Mouse (Mus musculus): ENCODE measurements around the gene Arhgap31. TPM values are rescaled to one million over a fixed set of nuclear protein-coding genes. Genes with fewer than 3 reads are reported as not detected.

The Arhgap31 gene
- polyA plus RNA-seq, 1 experiment from 2014 or later = 14.0 TPM

DNA sequence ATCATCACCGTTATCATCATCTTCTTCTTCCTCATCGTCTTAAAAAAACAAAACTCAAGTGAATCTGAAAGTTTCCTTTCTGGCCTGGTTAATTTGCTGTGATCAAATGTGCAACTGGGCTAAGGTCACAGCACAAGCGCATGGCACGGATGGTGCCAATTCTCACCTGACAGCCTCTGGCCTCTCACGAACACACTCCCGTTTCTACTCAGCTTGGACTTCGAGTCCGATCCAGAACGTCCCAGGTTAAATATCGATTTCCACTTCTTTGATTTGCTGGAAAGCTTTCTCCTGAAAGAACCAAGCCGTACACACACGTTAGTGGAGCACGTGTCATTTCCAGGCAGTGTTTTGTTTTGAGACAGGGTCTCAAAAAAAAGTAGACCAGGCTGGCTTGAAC, 95.1 kb downstream of the Arhgap31 start:
- Histone ChIP-seq H3K4me2 (no peak overlapping the region), H3K4me3 (no peak overlapping the region), H3K9ac (no peak overlapping the region), H3K27me3 (no peaks in the 10 kb centered on the region), H3K36me3 (peaks cover 35% of the 10 kb centered on the region), H3K27ac (no peak overlapping the region), H3K9me3 (no peaks in the 10 kb centered on the region), H3K4me1 (peaks cover 8% of the 10 kb centered on the region; the same call in 1 of the 2 replicates)
- ATAC-seq (ENCODE audit: insufficient number of reproducible peaks, insufficient read depth, low FRiP score, low TSS enrichment, low read depth) = no peak
- WGBS = 94% methylated on average over 13 of the region's 13 CpGs

DNA sequence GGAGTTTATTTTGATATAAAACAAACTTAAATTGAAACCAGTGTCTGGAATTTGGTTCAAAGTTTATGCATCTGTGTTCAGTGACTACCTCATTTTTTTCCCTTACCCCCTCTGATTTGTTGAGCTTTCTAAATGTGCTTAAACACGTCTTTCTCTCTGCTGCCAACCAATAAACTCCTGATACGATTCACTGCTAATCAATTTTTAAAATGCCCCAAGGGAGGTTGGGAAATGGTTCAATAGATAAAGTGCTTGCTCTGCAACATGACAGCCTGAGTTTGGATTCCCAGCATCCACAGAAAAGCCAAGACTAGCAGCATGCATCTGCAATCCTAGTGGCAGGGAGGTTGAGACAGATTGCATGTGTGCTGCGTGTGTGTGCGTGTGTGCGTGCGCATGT, 99.4 kb downstream of the Arhgap31 start:
- 84% methylated on average over 6 of the region's 6 CpGs for WGBS

DNA sequence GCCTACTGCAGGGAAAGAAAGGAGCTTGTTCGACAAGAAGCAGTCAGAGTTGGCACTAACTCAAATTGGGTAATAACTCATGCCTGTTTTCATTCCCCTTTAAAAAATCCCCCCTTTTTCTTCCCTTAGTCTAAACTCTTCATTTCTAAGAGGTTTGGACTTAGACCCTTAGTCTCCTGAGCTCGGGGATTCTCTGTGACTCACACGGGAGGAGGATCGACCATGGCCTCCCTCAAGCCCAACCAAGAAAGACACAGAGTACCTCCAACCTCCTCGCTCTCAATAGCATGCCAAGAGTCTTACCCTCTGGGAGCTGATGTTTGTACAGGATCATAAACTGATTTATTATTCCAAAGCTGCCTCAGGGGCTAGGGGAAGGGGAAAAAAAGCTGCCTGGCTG, 100.4 kb downstream of the Arhgap31 start:
- no peak for ATAC-seq (ENCODE audit: insufficient number of reproducible peaks, insufficient read depth, low FRiP score, low TSS enrichment, low read depth)

More for the DNA sequence above, 99.4 kb downstream of the Arhgap31 start:
- H3K36me3 ChIP-seq = peaks cover 50% of the 10 kb centered on the region
- H3K27me3 ChIP-seq = no peaks in the 10 kb centered on the region
- H3K4me3 ChIP-seq = no peak overlapping the region
- no peak overlapping the region for H3K27ac ChIP-seq
- no peak overlapping the region for H3K9ac ChIP-seq
- no peak for ATAC-seq (ENCODE audit: insufficient number of reproducible peaks, insufficient read depth, low FRiP score, low TSS enrichment, low read depth)
- no peak overlapping the region for H3K4me2 ChIP-seq
- H3K9me3 ChIP-seq = no peaks in the 10 kb centered on the region
- peaks cover 9% of the 10 kb centered on the region; the same call in 1 of the 2 replicates for H3K4me1 ChIP-seq

DNA sequence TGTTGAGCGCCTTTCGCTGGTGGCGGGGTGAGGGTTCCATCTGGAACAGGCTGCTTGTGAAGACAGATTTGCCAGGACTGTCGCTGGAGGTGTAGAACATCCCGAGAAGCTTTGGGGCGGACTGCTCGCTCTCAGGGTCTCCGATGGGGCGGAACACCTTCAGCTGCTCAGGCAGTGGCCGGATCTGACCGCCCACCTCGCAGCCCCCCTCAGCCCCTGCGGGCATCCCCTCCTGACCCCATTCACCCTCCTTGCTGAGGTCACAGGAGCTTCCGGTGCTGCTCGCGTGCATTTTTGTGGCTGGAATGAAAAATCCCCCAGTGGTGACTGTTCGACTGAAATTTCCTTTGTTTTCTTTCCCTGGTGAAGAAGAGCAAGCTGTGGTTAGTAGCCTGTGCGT, 104.0 kb downstream of the Arhgap31 start:
- Histone ChIP-seq H3K36me3 (peaks cover 69% of the 10 kb centered on the region), H3K9ac (no peak overlapping the region), H3K27ac (no peak overlapping the region), H3K4me2 (no peak overlapping the region), H3K9me3 (no peaks in the 10 kb centered on the region), H3K4me3 (no peak overlapping the region), H3K27me3 (no peaks in the 10 kb centered on the region), H3K4me1 (peaks cover 9% of the 10 kb centered on the region; the same call in 1 of the 2 replicates)
- no peak for ATAC-seq (ENCODE audit: insufficient number of reproducible peaks, insufficient read depth, low FRiP score, low TSS enrichment, low read depth)
- WGBS = 63% methylated on average over 18 of the region's 18 CpGs

More for the DNA sequence above, 100.4 kb downstream of the Arhgap31 start:
- Histone ChIP-seq H3K9me3 (no peaks in the 10 kb centered on the region), H3K27ac (no peak overlapping the region), H3K36me3 (peaks cover 54% of the 10 kb centered on the region), H3K4me1 (peaks cover 9% of the 10 kb centered on the region; the same call in 1 of the 2 replicates), H3K4me3 (no peak overlapping the region), H3K9ac (no peak overlapping the region), H3K4me2 (no peak overlapping the region), H3K27me3 (no peaks in the 10 kb centered on the region)
- 72% methylated on average over 5 of the region's 5 CpGs for WGBS

DNA sequence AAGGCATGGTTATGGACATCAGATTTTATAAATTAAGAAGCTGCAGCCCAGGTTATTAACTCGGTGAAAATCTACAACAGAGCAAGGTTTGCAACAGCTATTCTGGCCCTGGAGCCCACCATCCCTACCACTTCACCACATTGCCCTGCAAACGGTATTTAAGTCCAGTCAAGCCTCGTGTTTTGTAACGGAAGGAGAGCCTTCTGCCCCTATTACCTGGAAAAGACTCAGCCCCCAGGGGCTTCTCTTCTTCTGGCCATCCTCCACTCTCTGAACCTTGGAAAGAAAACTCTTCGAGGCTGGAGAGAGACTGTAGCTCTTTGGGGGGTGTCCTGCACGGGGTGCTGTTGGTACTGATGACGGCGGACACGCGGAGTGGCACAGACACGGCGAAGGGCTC, 104.4 kb downstream of the Arhgap31 start:
- H3K4me2 ChIP-seq = no peak overlapping the region
- H3K9ac ChIP-seq = no peak overlapping the region
- peaks cover 7% of the 10 kb centered on the region; the same call in 1 of the 2 replicates for H3K4me1 ChIP-seq
- H3K9me3 ChIP-seq = no peaks in the 10 kb centered on the region
- no peaks in the 10 kb centered on the region for H3K27me3 ChIP-seq
- no peak overlapping the region for H3K4me3 ChIP-seq
- peaks cover 73% of the 10 kb centered on the region for H3K36me3 ChIP-seq
- no peak for ATAC-seq (ENCODE audit: insufficient number of reproducible peaks, insufficient read depth, low FRiP score, low TSS enrichment, low read depth)
- H3K27ac ChIP-seq = no peak overlapping the region
- 75% methylated on average over 12 of the region's 12 CpGs for WGBS

DNA sequence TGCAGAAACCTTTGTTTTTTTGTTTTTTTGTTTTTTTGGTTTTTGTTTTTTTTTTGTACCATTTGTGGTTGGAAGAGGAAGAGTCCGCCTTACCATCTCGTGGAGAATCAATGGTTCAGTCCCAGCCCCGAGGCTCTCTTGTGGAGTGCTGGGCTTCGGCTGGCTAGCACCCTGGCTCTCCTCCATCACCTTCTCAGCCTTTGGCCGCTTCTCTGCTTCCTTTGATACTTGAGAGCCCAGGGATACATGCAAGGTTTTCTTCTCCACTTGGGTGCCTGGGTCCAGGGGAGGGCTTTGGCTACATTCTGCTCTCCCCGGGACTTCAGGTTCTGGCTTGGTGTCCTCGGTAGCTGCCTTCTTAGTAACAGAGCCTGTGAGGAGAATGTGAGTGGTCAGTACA, 106.6 kb downstream of the Arhgap31 start:
- Histone ChIP-seq H3K4me2 (no peak overlapping the region), H3K36me3 (peaks cover 92% of the 10 kb centered on the region), H3K9ac (no peak overlapping the region), H3K4me1 (no peaks in the 10 kb centered on the region), H3K9me3 (no peaks in the 10 kb centered on the region), H3K27me3 (no peaks in the 10 kb centered on the region), H3K27ac (no peak overlapping the region), H3K4me3 (no peak overlapping the region)
- ATAC-seq (ENCODE audit: insufficient number of reproducible peaks, insufficient read depth, low FRiP score, low TSS enrichment, low read depth) = no peak
- WGBS = 89% methylated on average over 7 of the region's 7 CpGs

DNA sequence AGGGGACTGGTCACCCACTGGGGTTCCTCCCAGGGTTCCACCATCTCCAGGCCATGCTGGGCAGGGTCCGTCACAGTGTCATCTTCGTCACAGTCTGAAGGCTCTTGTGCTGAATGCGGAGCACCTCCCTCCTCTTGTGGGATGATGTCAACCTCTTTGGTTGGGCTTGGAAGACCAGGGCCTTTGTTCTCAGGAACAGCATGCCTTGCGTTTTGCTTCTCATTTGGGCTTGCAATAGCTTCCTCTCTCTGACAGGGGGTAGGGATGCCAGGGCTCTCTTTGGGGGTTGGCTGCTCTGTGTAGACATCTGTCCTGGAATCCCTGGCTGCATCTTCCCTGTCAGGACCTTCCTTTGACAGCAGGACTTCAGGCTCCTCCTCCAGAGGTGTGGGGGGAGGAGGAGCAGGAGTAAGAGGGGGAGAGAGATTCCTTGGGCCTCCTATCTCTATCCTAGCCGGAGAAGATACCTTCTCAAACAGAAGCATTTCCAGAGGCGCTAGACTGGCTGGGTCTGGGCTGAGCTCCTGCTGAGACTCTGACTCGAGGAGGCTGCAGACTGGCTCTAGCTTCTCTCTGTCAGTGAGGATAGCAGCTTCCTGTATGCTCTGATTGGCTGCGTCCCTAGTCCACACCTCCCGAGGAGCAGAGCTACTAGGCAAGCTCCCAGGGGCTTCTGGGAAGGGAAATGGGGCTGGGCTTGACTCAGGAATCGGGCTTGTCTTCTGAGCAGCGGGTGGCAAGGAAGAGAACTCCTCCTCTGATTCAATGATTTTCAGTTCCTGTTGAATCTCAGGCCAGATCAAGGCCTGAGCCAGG, 109.9 kb downstream of the Arhgap31 start:
- no peak for ATAC-seq (ENCODE audit: insufficient number of reproducible peaks, insufficient read depth, low FRiP score, low TSS enrichment, low read depth)
- H3K36me3 ChIP-seq = peaks cover 71% of the 10 kb centered on the region
- no peak overlapping the region for H3K9ac ChIP-seq
- no peaks in the 10 kb centered on the region for H3K9me3 ChIP-seq
- no peaks in the 10 kb centered on the region for H3K27me3 ChIP-seq
- 49% methylated on average over 11 of the region's 11 CpGs for WGBS
- no peak overlapping the region for H3K4me2 ChIP-seq
- H3K4me3 ChIP-seq = no peak overlapping the region
- H3K4me1 ChIP-seq = no peaks in the 10 kb centered on the region
- no peak overlapping the region for H3K27ac ChIP-seq

DNA sequence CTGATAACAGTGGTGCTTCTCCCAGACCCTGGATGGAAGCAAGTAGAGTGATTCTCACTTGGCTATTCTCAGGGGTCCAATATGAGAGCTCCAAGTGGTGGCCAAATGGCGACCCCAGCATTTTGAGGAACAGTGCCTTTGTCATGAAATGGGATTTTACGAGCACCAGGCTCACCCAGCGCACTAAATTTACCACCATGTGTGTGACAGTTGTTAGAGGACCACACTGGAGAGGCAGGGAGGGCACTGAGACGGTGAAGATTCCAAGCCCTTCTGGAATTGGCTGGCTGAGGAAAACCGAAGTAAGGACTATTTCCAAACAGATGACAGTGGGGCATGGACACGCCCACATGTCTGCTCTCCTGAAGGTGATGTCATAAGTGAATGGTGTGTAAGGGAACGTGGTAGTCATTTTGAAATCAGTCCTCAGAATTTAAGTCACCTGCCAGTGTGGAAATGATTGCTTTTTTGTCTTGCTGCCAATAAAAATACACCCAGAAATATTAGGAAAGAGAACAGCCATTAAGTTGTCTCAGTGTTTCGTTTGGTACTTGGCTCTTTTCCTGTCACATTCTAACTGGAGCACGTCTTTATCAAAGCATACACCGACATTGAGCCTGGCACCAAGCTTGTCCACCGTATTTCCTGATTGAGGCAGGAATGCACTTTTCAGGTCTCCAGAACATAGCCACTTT, 113.9 kb downstream of the Arhgap31 start:
- Histone ChIP-seq H3K4me1 (no peaks in the 10 kb centered on the region), H3K9me3 (no peaks in the 10 kb centered on the region), H3K27me3 (no peaks in the 10 kb centered on the region), H3K9ac (no peak overlapping the region), H3K4me2 (no peak overlapping the region), H3K4me3 (no peak overlapping the region), H3K27ac (no peak overlapping the region), H3K36me3 (peaks cover 51% of the 10 kb centered on the region)
- no peak for ATAC-seq (ENCODE audit: insufficient number of reproducible peaks, insufficient read depth, low FRiP score, low TSS enrichment, low read depth)
- 75% methylated on average over 11 of the region's 11 CpGs for WGBS

DNA sequence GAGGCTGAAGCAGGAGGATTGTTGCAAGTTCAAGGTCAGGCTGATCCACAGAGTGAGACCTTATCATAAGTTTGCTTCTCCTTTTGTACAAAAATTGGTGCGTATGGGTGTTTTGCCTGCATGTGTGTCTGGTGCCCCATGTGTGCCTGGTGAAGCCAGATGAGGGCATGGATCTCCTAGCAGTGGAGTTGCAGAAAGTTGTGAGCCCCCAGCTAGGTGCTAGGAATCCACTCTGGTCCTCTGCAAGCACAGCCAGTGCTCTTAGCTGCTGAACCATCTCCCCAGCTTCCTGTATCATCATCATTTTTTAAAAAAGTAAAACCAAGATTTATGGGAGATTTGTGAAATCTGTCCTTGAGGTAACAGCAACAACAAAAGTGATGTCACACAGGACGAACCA, 116.4 kb downstream of the Arhgap31 start:
- Histone ChIP-seq H3K27ac (no peak overlapping the region), H3K4me1 (no peaks in the 10 kb centered on the region), H3K4me2 (no peak overlapping the region), H3K9me3 (no peaks in the 10 kb centered on the region), H3K4me3 (no peak overlapping the region), H3K27me3 (no peaks in the 10 kb centered on the region), H3K36me3 (peaks cover 51% of the 10 kb centered on the region), H3K9ac (no peak overlapping the region)
- WGBS = 94% methylated on average over 2 of the region's 2 CpGs
- no peak for ATAC-seq (ENCODE audit: insufficient number of reproducible peaks, insufficient read depth, low FRiP score, low TSS enrichment, low read depth)

DNA sequence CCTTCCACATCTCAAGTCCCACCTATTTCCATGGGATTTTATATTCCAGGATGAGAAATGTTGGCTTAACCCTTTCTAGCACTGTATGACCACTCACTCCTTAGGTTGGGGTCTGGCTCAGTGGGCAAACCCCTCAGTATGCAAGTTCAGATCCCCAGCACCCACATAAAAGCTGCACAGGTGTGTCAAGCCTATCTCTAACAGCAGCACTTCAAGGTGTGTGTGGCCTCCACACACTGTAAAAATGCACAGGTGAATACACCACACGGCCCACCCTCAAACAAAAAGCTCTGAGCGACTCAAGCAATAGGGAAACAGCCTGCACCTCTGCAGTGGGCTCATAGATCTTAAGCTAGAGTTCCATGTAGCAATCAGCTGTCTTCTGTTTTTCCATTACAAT, 117.0 kb downstream of the Arhgap31 start:
- no peaks in the 10 kb centered on the region for H3K9me3 ChIP-seq
- no peaks in the 10 kb centered on the region for H3K27me3 ChIP-seq
- H3K9ac ChIP-seq = no peak overlapping the region
- 85% methylated on average over 2 of the region's 2 CpGs for WGBS
- no peaks in the 10 kb centered on the region for H3K4me1 ChIP-seq
- H3K36me3 ChIP-seq = peaks cover 50% of the 10 kb centered on the region
- H3K27ac ChIP-seq = no peak overlapping the region
- no peak overlapping the region for H3K4me2 ChIP-seq
- H3K4me3 ChIP-seq = no peak overlapping the region
- ATAC-seq (ENCODE audit: insufficient number of reproducible peaks, insufficient read depth, low FRiP score, low TSS enrichment, low read depth) = no peak

DNA sequence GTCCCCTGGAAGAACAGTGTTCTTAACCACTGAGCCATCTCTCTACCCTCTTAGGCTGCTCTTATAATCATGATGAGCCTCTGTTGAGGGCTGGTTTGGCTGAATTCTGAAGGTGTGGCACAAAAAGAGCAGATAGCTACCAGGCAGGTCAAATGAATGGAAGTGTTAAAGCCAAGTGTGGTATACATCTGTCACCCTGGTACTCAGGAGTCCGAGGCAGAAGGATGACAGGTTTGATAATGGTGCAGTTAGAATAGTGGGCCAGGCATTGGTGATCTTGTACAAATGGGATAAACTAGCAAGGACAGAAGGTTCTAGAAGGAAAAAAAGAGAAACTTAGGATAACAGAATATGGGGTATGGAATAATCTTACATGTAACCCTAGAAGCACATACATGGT, 118.6 kb downstream of the Arhgap31 start:
- Histone ChIP-seq H3K4me2 (no peak overlapping the region), H3K36me3 (peaks cover 57% of the 10 kb centered on the region), H3K4me1 (no peaks in the 10 kb centered on the region), H3K27ac (no peak overlapping the region), H3K9ac (no peak overlapping the region), H3K4me3 (no peak overlapping the region), H3K9me3 (no peaks in the 10 kb centered on the region), H3K27me3 (no peaks in the 10 kb centered on the region)
- 88% methylated on average over 1 of the region's 1 CpGs for WGBS
- ATAC-seq (ENCODE audit: insufficient number of reproducible peaks, insufficient read depth, low FRiP score, low TSS enrichment, low read depth) = no peak

DNA sequence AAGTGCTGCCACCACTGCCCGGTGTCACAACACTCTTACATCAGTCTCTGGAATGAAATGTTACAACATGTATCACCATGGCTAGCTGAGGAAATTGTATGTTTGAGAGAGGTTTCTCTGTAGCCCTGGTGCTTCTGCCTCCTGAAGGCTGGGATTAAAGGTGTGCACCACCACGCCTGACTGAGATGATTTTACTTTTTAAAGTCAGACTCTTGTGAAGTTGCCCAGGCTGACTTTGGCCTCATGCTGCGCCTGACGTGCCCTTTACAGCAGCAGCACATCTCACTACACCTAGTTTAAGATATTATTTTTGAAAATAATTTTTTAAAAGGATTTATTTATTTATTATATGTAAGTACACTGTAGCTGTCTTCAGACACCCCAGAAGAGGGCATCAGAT, 120.1 kb downstream of the Arhgap31 start:
- Histone ChIP-seq H3K27ac (no peak overlapping the region), H3K9me3 (no peaks in the 10 kb centered on the region), H3K4me1 (no peaks in the 10 kb centered on the region), H3K4me2 (no peak overlapping the region), H3K9ac (no peak overlapping the region), H3K36me3 (peaks cover 71% of the 10 kb centered on the region), H3K4me3 (no peak overlapping the region), H3K27me3 (no peaks in the 10 kb centered on the region)
- no peak for ATAC-seq (ENCODE audit: insufficient number of reproducible peaks, insufficient read depth, low FRiP score, low TSS enrichment, low read depth)
- WGBS = 94% methylated on average over 4 of the region's 4 CpGs

Data from embryonic facial prominence, embryonic 13.5 days (tissue).